Mouse (Mus musculus): Measurements from ENCODE around the gene Arid3a. TPM values are rescaled to one million over a fixed set of nuclear protein-coding genes. Genes with fewer than 3 reads are reported as not detected.
"Not testable (repeated sequence)": the region's sequence is repeated elsewhere in the genome, so short reads cannot be mapped to it uniquely, and the experiment has no call there.

The Arid3a gene
- polyA plus RNA-seq, 1 experiment from 2014 or later = 5.4 TPM

DNA sequence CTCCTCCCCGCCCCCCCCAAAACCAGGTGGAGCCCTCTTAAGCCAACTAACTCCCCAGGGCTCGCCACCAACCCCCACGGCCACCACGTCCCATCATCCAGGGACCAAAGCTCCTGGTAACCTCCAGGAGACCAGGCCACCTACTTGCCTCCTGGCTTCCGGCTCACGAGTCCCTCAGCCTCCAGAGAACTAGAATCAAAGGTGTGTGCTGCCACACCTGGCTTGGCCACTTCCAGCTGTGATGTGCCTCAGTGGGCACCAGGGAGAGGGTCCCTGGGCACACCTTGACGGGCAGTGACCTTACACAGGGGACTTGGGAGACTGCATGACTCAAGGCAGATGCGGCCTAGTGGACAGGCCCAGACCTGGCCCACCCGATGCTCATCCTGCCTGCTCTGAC, 28.8 kb downstream of the Arid3a start:
- H3K36me3 ChIP-seq = peaks cover 22% of the 10 kb centered on the region
- H3K4me3 ChIP-seq (replicated peaks) = no peak overlapping the region
- DNase-seq (no peak), ATAC-seq (ENCODE audit: low read depth) (no peak)
- no peak overlapping the region; the same call in 1 of the 2 replicates for H3K27ac ChIP-seq
- WGBS (ENCODE audit: insufficient replicate concordance) = 69% methylated on average over 9 of the region's 9 CpGs
- no peak overlapping the region for H3K9ac ChIP-seq
- no peaks in the 10 kb centered on the region for H3K27me3 ChIP-seq
- H3K4me1 ChIP-seq (replicated peaks) = peaks cover 32% of the 10 kb centered on the region
- no peaks in the 10 kb centered on the region for H3K9me3 ChIP-seq (replicated peaks)
- no peak overlapping the region for H3K4me2 ChIP-seq

DNA sequence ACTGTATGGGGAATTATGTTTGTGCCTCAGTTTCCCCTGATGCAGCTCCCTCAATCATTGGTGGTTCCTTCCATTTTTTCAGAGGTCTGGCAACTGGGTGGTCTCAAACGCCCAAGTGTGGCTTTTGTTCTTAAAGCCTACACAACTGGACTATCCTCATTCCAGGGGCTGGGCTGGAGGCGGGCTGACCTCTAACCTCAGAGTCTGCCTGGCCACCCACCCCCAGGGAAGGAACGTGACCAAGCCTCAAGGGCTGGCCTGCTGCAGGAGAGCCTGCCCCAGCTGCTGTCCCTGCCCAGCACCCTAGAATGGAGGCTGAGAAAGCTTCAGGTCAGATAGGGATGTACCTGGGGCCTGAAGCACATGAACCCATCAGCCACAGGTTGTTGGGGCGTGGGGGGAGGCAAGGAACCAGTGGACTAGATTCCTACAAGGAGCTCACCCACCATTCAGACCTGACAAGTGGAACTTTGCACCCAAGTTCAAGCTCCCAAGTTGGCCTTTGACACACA, 29.9 kb downstream of the Arid3a start:
- Histone ChIP-seq H3K9ac (no peak overlapping the region; the same call in 1 of the 2 replicates), H3K9me3 (replicated peaks) (no peaks in the 10 kb centered on the region), H3K4me1 (replicated peaks) (peaks cover 42% of the 10 kb centered on the region), H3K4me2 (no peak overlapping the region), H3K4me3 (replicated peaks) (no peak overlapping the region), H3K27ac (no peak overlapping the region), H3K36me3 (peaks cover 18% of the 10 kb centered on the region), H3K27me3 (no peaks in the 10 kb centered on the region)
- WGBS (ENCODE audit: insufficient replicate concordance) = 32% methylated on average over 4 of the region's 4 CpGs
- DNase-seq (no peak), ATAC-seq (ENCODE audit: low read depth) (no peak)

DNA sequence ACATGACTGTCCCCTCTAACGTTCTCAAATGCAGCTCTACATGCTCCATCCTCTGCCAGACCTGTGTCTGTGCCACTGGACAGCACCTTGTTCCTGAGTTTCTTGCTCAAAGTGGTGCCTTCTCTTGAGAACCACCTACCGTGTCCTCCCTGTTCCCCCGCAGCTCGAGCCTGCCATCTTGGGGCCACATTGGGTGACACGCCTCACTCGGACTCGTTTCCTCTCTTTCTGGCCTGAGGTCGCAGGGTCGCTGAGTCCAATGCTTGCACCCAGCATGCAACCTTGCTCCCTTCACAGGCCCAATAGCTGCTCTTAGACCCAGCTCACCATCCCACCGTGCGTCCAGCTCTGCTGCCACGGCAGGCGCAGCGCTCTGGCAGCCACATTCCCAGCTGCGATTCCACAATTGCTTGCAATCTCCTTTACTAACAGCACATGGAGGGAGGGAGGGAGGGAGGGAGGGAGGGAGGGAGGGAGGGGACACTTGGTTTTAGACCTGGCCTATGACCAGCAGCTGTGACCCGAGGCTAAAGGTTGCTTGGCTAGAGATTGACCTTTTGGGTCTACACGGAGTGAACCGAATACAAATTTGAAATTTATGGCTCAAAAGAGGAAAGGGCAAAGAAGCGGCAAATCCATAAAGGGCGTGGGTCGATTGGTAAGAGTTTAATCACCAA, 31.4 kb downstream of the Arid3a start:
- Histone ChIP-seq H3K27ac (no peak overlapping the region), H3K27me3 (no peaks in the 10 kb centered on the region), H3K9me3 (replicated peaks) (no peaks in the 10 kb centered on the region), H3K9ac (no peak overlapping the region), H3K36me3 (peaks cover 24% of the 10 kb centered on the region), H3K4me3 (replicated peaks) (no peak overlapping the region), H3K4me2 (peak overlapping the region; percentile 33), H3K4me1 (replicated peaks) (peaks cover 45% of the 10 kb centered on the region)
- WGBS (ENCODE audit: insufficient replicate concordance) = 16% methylated on average over 21 of the region's 21 CpGs
- peak; percentile 70 for DNase-seq
- no peak for ATAC-seq (ENCODE audit: low read depth)

DNA sequence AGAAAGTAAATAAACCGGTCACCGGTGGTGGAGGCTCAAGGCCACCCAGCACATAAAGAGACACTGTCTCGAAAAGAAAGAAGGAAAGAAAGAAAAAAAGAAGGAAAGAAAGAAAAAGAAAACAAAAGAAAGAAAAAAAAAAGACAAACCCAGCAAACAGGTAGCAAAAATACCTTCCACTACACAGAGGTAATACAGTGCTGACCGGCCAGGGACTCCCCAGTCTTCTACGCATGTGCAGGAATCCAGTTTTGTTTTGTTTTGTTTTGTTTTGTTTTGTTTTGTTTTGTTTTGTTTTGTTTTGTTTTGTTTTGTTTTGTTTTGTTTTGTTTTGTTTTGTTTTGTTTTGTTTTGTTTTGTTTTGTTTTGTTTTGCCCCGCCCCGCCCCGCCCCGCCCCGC, 32.6 kb downstream of the Arid3a start:
- WGBS (ENCODE audit: insufficient replicate concordance) = 27% methylated on average over 10 of the region's 10 CpGs
- H3K9ac ChIP-seq; DNase-seq; H3K9me3 ChIP-seq (replicated peaks); H3K27me3 ChIP-seq; ATAC-seq (ENCODE audit: low read depth): not testable (repeated sequence)
- Histone ChIP-seq H3K4me2 (peak overlapping the region; percentile 55), H3K36me3 (peaks cover 32% of the 10 kb centered on the region), H3K4me1 (replicated peaks) (peaks cover 36% of the 10 kb centered on the region), H3K4me3 (replicated peaks) (peak overlapping the region; percentile 99), H3K27ac (peak overlapping the region; percentile 53; the same call in 1 of the 2 replicates)

DNA sequence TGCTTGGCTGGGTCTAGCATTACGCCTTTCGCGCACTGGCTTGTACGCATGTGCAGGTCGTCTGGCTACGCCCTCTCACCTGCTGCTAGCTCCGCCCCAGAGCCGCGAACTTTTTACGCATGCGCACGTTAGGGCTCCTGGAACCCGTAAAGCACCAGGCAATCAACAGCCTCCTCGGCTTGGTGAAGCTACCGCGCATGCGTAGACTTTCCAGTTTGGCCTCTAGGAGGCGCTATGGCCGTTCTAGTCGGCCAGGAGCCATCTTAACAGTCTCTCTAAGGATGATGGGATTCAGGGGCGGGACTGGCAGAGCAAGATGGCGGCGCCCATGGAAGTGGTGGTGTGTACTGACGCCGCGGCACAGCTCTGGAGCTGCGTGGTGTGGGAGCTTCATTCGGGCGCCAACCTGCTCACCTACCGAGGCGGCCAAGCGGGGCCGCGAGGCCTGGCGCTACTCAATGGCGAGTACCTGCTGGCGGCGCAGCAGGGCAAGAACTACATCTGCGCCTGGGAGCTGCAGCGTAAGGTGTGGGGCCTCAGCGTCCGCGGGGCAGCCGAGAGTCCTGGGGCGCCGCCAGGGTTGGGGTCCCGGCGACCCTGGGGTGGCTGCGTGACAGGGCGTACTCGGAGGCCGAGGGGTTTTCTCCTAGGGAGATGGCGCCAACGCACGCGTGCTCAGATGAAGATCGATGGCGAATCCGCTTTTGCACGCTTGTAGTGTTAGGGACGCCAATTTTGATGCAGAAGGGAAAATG, 33.2 kb downstream of the Arid3a start, which contains the start of gene Wdr18:
Wdr18 (plus strand) TSS at position 306 of the 755 bp plus-strand sequence.
- Histone ChIP-seq H3K27ac (peak within 1 kb of the TSS; percentile 77), H3K9ac (peak within 1 kb of the TSS; percentile 88), H3K9me3 (replicated peaks) (no peaks in the 10 kb centered on the region), H3K4me2 (peak within 1 kb of the TSS; percentile 94), H3K27me3 (no peaks in the 10 kb centered on the region), H3K4me3 (replicated peaks) (peak within 1 kb of the TSS; percentile 99), H3K36me3 (peaks cover 38% of the 10 kb centered on the region), H3K4me1 (replicated peaks) (peaks cover 36% of the 10 kb centered on the region)
- WGBS (ENCODE audit: insufficient replicate concordance) = under 1% methylated on average over 61 of the region's 61 CpGs
- ATAC-seq (ENCODE audit: low read depth) (peak; percentile 92), DNase-seq (peak; percentile 100)

DNA sequence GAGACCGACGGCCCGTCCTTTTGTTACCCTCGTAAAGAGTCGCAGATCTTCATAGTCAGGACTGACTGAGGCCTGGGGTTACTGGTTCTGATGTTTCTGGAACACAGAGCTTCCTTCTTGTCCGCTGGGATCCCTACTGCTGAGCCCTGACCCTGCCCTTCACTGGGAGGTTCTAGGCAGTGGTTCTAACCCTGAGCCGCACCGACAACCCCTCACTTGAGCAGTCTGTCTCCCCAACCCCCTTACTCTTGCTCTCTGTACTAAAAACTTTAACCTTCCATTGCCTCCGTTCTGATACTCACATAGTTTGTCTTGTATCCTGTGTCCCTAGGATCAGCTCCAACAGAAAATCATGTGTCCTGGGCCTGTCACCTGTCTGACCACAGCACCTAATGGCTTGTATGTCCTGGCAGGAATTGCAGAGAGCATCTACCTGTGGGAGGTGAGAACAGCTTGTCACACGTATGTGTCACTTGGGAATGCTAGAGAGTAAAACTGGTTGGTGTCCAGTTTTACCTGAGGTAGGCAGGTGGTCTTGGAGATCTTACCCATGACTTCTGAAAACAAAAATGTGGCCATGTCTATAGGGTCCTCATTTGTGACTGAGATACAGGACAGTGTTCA, 33.9 kb downstream of the Arid3a start:
- Histone ChIP-seq H3K9ac (peak overlapping the region; percentile 88), H3K4me1 (replicated peaks) (peaks cover 36% of the 10 kb centered on the region), H3K27me3 (no peaks in the 10 kb centered on the region), H3K9me3 (replicated peaks) (no peaks in the 10 kb centered on the region), H3K4me2 (peak overlapping the region; percentile 94), H3K27ac (peak overlapping the region; percentile 77), H3K4me3 (replicated peaks) (peak overlapping the region; percentile 99), H3K36me3 (peaks cover 46% of the 10 kb centered on the region)
- 9% methylated on average over 10 of the region's 10 CpGs for WGBS (ENCODE audit: insufficient replicate concordance)
- ATAC-seq (ENCODE audit: low read depth) = no peak
- DNase-seq = no peak

DNA sequence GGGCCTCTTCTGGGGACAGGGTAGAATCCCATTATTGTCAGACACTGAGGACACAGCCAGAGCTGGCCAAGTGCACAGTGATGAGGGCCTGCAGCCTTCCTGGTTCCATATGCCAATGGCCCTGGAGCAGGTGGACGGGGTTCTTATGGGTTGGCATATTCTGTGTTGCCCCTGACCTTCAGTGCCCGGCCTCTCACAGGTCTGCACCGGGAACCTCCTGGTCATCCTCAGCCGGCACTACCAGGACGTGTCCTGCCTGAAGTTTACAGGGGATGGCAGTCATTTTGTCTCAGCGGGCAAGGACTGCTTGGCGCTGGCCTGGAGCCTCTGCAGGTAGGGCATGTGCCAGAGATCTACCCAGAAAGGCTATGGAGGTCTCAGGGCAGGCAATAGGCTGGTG, 37.9 kb downstream of the Arid3a start:
- peaks cover 15% of the 10 kb centered on the region for H3K27me3 ChIP-seq
- no peak overlapping the region for H3K4me2 ChIP-seq
- no peaks in the 10 kb centered on the region for H3K9me3 ChIP-seq (replicated peaks)
- H3K9ac ChIP-seq = no peak overlapping the region
- H3K27ac ChIP-seq = no peak overlapping the region
- peaks cover 21% of the 10 kb centered on the region for H3K4me1 ChIP-seq (replicated peaks)
- no peak for DNase-seq
- ATAC-seq (ENCODE audit: low read depth) = no peak
- 90% methylated on average over 7 of the region's 7 CpGs for WGBS (ENCODE audit: insufficient replicate concordance)
- no peak overlapping the region for H3K4me3 ChIP-seq (replicated peaks)
- H3K36me3 ChIP-seq = peaks cover 75% of the 10 kb centered on the region

DNA sequence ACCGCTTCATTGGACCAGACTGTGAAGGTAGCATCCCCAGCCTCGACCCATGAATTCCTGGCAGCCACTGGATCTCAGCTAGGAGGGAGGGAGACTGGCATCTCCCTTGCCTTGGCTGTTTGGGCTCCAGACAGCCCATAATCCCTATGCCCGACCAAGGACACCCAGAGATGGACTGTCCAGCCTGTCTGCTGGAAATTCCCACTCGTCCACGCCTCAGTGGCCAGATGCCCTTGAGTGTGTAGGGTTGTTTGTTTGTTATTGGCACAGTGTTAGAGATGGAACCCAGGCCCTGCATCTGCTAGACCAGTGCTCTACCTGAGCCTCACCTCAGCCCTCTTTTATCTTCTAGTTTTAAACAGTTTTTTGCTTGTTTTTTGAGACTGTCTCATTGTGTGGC, 38.5 kb downstream of the Arid3a start:
- Histone ChIP-seq H3K27me3 (peaks cover 21% of the 10 kb centered on the region), H3K4me2 (no peak overlapping the region), H3K9ac (no peak overlapping the region), H3K4me1 (replicated peaks) (peaks cover 19% of the 10 kb centered on the region), H3K4me3 (replicated peaks) (no peak overlapping the region), H3K27ac (no peak overlapping the region), H3K9me3 (replicated peaks) (no peaks in the 10 kb centered on the region), H3K36me3 (peaks cover 75% of the 10 kb centered on the region)
- DNase-seq (no peak), ATAC-seq (ENCODE audit: low read depth) (no peak)
- 82% methylated on average over 5 of the region's 5 CpGs for WGBS (ENCODE audit: insufficient replicate concordance)

DNA sequence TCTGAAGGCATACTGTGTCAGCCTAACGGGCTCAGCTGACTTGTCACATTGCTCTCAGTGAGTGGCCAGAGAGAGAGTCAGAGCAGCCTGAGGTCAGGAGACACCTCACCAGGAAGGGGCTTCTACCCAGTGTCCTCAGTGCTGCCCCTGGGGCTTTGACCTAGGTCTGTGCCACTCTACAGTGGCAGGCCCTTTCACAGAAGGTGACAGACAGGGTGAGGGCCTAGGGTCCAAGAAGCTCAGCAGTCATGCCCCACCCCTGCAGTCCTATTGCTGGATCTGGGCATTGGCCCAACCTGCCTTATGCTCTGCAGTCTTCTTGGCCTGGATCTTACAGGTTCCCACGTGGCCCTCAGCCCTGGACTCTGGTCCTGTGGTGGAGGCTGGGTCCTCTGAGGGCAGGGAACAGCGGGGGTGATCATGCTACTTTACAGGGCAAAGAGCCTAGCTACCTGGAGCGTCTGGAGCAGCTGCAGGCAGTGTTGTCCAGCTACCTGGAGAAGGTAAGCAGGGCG, 40.1 kb downstream of the Arid3a start:
- ATAC-seq (ENCODE audit: low read depth) (no peak), DNase-seq (no peak)
- H3K36me3 ChIP-seq = peaks cover 67% of the 10 kb centered on the region
- no peak overlapping the region for H3K4me2 ChIP-seq
- no peak overlapping the region for H3K9ac ChIP-seq
- H3K4me3 ChIP-seq (replicated peaks) = no peak overlapping the region
- no peak overlapping the region for H3K27ac ChIP-seq
- 83% methylated on average over 5 of the region's 5 CpGs for WGBS (ENCODE audit: insufficient replicate concordance)
- H3K9me3 ChIP-seq (replicated peaks) = no peaks in the 10 kb centered on the region
- peaks cover 12% of the 10 kb centered on the region for H3K4me1 ChIP-seq (replicated peaks)
- peaks cover 37% of the 10 kb centered on the region for H3K27me3 ChIP-seq

DNA sequence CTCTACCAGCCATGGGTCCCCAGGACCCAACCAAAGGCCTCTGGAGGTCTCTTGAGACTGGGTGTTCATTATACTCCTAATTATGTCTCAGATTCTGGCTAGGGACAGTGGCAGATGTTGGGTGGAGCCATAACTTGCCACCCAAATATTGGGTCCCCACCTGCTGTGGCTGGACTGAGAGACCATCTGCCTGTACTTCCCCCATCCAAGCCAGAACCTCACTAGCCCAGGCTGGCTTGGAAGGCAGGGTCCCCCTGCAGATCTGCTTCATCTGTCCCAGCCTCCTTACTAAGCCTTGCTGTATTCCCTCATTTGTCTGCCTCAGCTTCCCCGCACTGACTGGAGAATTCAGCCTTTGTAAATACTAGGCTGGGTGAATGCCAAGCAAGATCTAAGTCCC, 41.3 kb downstream of the Arid3a start:
- DNase-seq (no peak), ATAC-seq (ENCODE audit: low read depth) (no peak)
- no peak overlapping the region for H3K4me3 ChIP-seq (replicated peaks)
- H3K4me2 ChIP-seq = no peak overlapping the region
- H3K27ac ChIP-seq = no peak overlapping the region
- no peak overlapping the region for H3K9ac ChIP-seq
- H3K27me3 ChIP-seq = peaks cover 49% of the 10 kb centered on the region
- H3K4me1 ChIP-seq (replicated peaks) = peaks cover 8% of the 10 kb centered on the region
- no peaks in the 10 kb centered on the region for H3K9me3 ChIP-seq (replicated peaks)
- 71% methylated on average over 1 of the region's 1 CpGs for WGBS (ENCODE audit: insufficient replicate concordance)
- peaks cover 55% of the 10 kb centered on the region for H3K36me3 ChIP-seq

DNA sequence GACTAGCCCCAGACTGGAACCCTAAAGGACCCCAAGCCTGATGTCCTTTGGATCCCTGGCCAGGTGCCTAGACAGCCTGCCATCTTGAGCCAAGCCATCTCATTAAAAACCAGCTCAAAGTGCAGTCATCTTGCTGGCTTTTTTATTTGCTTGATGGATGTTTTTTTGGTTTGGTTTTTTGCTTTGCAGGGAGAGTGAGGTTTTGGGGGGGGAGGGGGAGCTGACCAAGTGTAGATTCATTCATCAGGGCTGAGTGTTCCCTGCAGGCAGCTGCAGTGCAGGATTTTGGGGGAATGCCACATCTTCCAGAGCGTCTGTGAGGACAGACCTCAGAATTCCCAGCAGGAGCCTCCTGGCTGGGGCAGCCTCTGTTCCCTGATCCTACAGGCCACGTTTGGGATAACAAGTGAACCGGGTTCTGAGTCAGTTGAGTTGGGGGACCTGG, 42.3 kb downstream of the Arid3a start:
- 28% methylated on average over 3 of the region's 3 CpGs for WGBS (ENCODE audit: insufficient replicate concordance)
- Histone ChIP-seq H3K9me3 (replicated peaks) (no peaks in the 10 kb centered on the region; the same call in 1 of the 2 replicates), H3K36me3 (peaks cover 45% of the 10 kb centered on the region), H3K9ac (no peak overlapping the region), H3K27ac (no peak overlapping the region), H3K4me3 (replicated peaks) (no peak overlapping the region), H3K27me3 (peaks cover 55% of the 10 kb centered on the region), H3K4me2 (no peak overlapping the region), H3K4me1 (replicated peaks) (peaks cover 8% of the 10 kb centered on the region)
- ATAC-seq (ENCODE audit: low read depth) (no peak), DNase-seq (no peak)

Measured in liver, embryonic 13.5 days (tissue).